Mouse (Mus musculus) bone marrow macrophage, adult 2 months (primary cell): ENCODE results near the gene Mmp27.

Source experiments
- CTCF ChIP-seq: IDR thresholded peaks from 2 replicates; pipeline ENCODE4 v1.5.1; 2012; ENCODE audit warnings: low read depth, mild to moderate bottlenecking, low read length, moderate library complexity
- POLR2A ChIP-seq: IDR thresholded peaks from 2 replicates; pipeline ENCODE4 v1.6.1; 2012; ENCODE audit warnings: mild to moderate bottlenecking, low read depth, low read length, borderline replicate concordance

- TF ChIP-seq POLR2A = no peak
- no peak for TF ChIP-seq CTCF
Observed at GRCm38 (mm10) chr9:7593272-7593812, 22.1 kb downstream of the Mmp27 start.
